Mouse (Mus musculus) MEL (cell line): ENCODE measurements around the gene Dapl1.

Experiments
- CTCF ChIP-seq, 3 experiments: IDR thresholded peaks in 2 of 3; conservative IDR thresholded peaks in 1 of 3; 2 replicates each; pipeline ENCODE4 v1.5.1; 2011 to 2012; ENCODE audit warnings: low read length in 3 of 3, low read depth in 2 of 3, mild to moderate bottlenecking in 2 of 3, improper control_type of control experiment in 1 of 3, inconsistent platforms in 1 of 3, mixed read lengths in 1 of 3, moderate library complexity in 1 of 3; ENCODE audit not compliant: control insufficient read depth in 1 of 3, insufficient read depth in 1 of 3, poor library complexity in 1 of 3, severe bottlenecking in 1 of 3
- EP300 ChIP-seq, 2 experiments: IDR thresholded peaks; 2 replicates each; pipeline ENCODE4 v1.6.1; 2011; ENCODE audit warnings: improper control_type of control experiment in 2 of 2, low read length in 2 of 2, low read depth in 1 of 2, mild to moderate bottlenecking in 1 of 2
- GATA1 ChIP-seq: IDR thresholded peaks from 2 replicates; pipeline ENCODE4 v1.6.1; 2011; ENCODE audit warnings: low read depth, low read length, improper control_type of control experiment
- MAZ ChIP-seq: IDR thresholded peaks from 2 replicates; pipeline ENCODE4 v1.6.1; 2012; ENCODE audit warnings: low read depth, mild to moderate bottlenecking, inconsistent platforms, low read length, improper control_type of control experiment
- MXI1 ChIP-seq: IDR thresholded peaks from 2 replicates; pipeline ENCODE4 v1.6.1; 2011; ENCODE audit warnings: mild to moderate bottlenecking, low read depth, low read length, improper control_type of control experiment
- NRF1 ChIP-seq: IDR thresholded peaks from 2 replicates; pipeline ENCODE4 v1.6.1; 2014; ENCODE audit warnings: low read depth, mild to moderate bottlenecking, inconsistent platforms, low read length, improper control_type of control experiment, moderate library complexity; ENCODE audit not compliant: poor library complexity, insufficient read depth, severe bottlenecking

- TF ChIP-seq MXI1 (no peak), GATA1 (no peak), EP300 (IDR thresholded peaks at IDR 0.05; ENCODE audit: low read depth in 1 of 2, low read length in 2 of 2) (no peak), MAZ (no peak), NRF1 (no peak), CTCF (IDR thresholded peaks at IDR 0.05 in 2 of 3, conservative IDR thresholded peaks at IDR 0.05 in 1 of 3; ENCODE audit: control insufficient read depth in 1 of 3, insufficient read depth in 1 of 3, low read depth in 2 of 3, low read length in 3 of 3, poor library complexity in 1 of 3, severe bottlenecking in 1 of 3) (no peak)
Measured at GRCm38 (mm10) chr2:59462086-59462485, 22.4 kb upstream of the Dapl1 start.
